Mouse (Mus musculus) neural tube, postnatal 0 days (tissue): ENCODE measurements around the gene Dach2. TPM values are rescaled to one million over a fixed set of nuclear protein-coding genes. Genes with fewer than 3 reads are reported as not detected.

Experiments
- polyA plus RNA-seq: library from polyadenylated mRNA; unstranded; fragments of >200 nt; fragmentation: Nextera tagmentation; extraction: Ambion mirVana; gene quantifications from 2 replicates; pipeline ENCODE4 v1.2.1, GENCODE M21; 2015

The Dach2 gene
- polyA plus RNA-seq = 5.3 and 5.9 TPM in 2 replicates

DNA sequence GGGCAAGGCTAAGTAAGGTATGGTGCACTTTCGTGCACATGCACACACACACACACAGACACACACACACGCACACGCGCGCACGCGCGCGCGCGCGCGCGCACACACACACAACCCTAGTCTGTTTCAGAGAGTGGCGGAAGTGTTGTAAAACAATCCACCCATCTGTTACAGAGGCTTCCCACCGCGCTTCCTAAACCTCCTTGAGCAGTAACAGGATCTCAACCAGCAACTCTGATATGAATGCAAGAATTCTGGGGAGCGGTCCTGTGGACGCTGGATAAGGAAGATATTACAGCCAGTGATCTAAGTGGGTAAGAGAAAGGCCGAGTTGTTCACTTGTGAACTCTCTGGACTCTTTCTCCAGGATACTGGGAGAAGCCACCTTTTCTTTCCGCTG, at the start of gene Dach2:
Dach2 (plus strand) TSS at position 107 of the 400 bp plus-strand sequence.

Other genes starting within 250 kb of the Dach2 start
- 10.7 and 11.9 TPM in 2 replicates for gene Chm, start 112.0 kb upstream of the Dach2 start, polyA plus RNA-seq